ENCODE assay signal across 10 mouse cellular contexts in genomic region chr8:92772826-92773225, GRCm38 (mm10). TPM values are rescaled to one million over a fixed set of nuclear protein-coding genes. Genes with fewer than 3 reads are reported as not detected.
DNase-seq lines count a peak whose midpoint lies in the region; ATAC-seq and TF ChIP-seq lines count a peak whose summit lies in the region.
"Had no signal": no experiment of that assay in that cellular context is flagged by ENCODE, and none has a peak within 500 bp of the region (broad histone marks: within the 10 kb centered on the region; RNA-seq: fewer than 3 reads in every experiment).

No protein-coding gene starts in this region.

- H3K36me3 ChIP-seq in forebrain, embryonic 13.5 days (ENCODE audit: poor library complexity, severe bottlenecking): no peaks in the 10 kb centered on the region
- H3K36me3 ChIP-seq in forebrain, embryonic 11.5 days (ENCODE audit: control insufficient read depth, insufficient read depth, low read length): no peaks in the 10 kb centered on the region

- H3K27me3 ChIP-seq in forebrain, embryonic 13.5 days: peaks cover 16% of the 10 kb centered on the region
- no peaks in the 10 kb centered on the region for H3K27me3 ChIP-seq in forebrain, embryonic 11.5 days (ENCODE audit: control insufficient read depth, insufficient read depth, low read length)

- peak overlapping the region; percentile 28 for H3K4me2 ChIP-seq in forebrain, embryonic 13.5 days
- no peak overlapping the region for H3K4me2 ChIP-seq in forebrain, embryonic 11.5 days (ENCODE audit: low read depth, low read length, severe bottlenecking)

- DNase-seq in forebrain, embryonic 11.5 days (ENCODE audit: low spot score): no peak
- DNase-seq in layer of hippocampus, adult 2 months (ENCODE audit: low spot score in 2 of 2): no peak
- DNase-seq in layer of hippocampus, postnatal 10 days (ENCODE audit: low spot score in 2 of 2): no peak
- DNase-seq in brain, embryonic 14.5 days (ENCODE audit: low read depth): peak; percentile 83
- DNase-seq in mesoderm, embryonic 11.5 days (ENCODE audit: low read depth, low spot score): peak; percentile 24
- DNase-seq in frontal cortex, adult 2 months (ENCODE audit: extremely low spot score in 1 of 2, low spot score in 1 of 2): no peak
- DNase-seq: adrenal gland, adult 8-10 months; kidney, adult 18-20 months had no signal

- H3K4me1 ChIP-seq in forebrain, embryonic 13.5 days: peaks cover 10% of the 10 kb centered on the region; the same call in 1 of the 2 replicates
- 0 out of 2 replicates have a peak, but pooled peaks cover 4% of the 10 kb centered on the region for H3K4me1 ChIP-seq in forebrain, embryonic 11.5 days (replicated peaks; ENCODE audit: control insufficient read depth, insufficient read depth, low read length)

- H3K9ac ChIP-seq in forebrain, embryonic 13.5 days: no peak overlapping the region
- H3K9ac ChIP-seq in forebrain, embryonic 11.5 days (ENCODE audit: low read length): no peak overlapping the region

- peak; percentile 35 for TF ChIP-seq CTCF in layer of hippocampus, adult 2 months (conservative IDR thresholded peaks at IDR 0.05)
- no peak for TF ChIP-seq CTCF in brain, embryonic 14.5 days (IDR thresholded peaks at IDR 0.05; ENCODE audit: borderline replicate concordance, extremely low read depth, insufficient read depth, insufficient read length)

- WGBS in forebrain, embryonic 13.5 days: 56% methylated on average over 10 of the region's 10 CpGs
- WGBS in forebrain, embryonic 11.5 days: 72% methylated on average over 10 of the region's 10 CpGs

- no peak overlapping the region for H3K4me3 ChIP-seq in forebrain, embryonic 13.5 days
- H3K4me3 ChIP-seq in forebrain, embryonic 11.5 days (ENCODE audit: low read depth, low read length): no peak overlapping the region
- H3K4me3 ChIP-seq in layer of hippocampus, adult 2 months: no peak overlapping the region; the same call in 1 of the 2 replicates

- no peak overlapping the region for H3K27ac ChIP-seq in forebrain, embryonic 13.5 days
- no peak overlapping the region for H3K27ac ChIP-seq in forebrain, embryonic 11.5 days (ENCODE audit: low read depth, low read length)
- no peak overlapping the region for H3K27ac ChIP-seq in layer of hippocampus, adult 2 months

- no peaks in the 10 kb centered on the region for H3K9me3 ChIP-seq in forebrain, embryonic 13.5 days (replicated peaks)
- H3K9me3 ChIP-seq in forebrain, embryonic 11.5 days (ENCODE audit: control insufficient read depth, low read length): no peaks in the 10 kb centered on the region

- TF ChIP-seq POLR2A in brain, embryonic 14.5 days (IDR thresholded peaks at IDR 0.05; ENCODE audit: borderline replicate concordance, extremely low read depth, insufficient read depth, insufficient read length, poor library complexity, severe bottlenecking): no peak

- ATAC-seq in forebrain, embryonic 13.5 days: peak; percentile 50; the same call in 1 of the 2 replicates
- ATAC-seq in forebrain, embryonic 11.5 days (replicated peaks; ENCODE audit: low FRiP score): no peak
- no peak for ATAC-seq in frontal cortex, adult (ENCODE audit: low TSS enrichment)

RNA-seq across cellular contexts. Expression of gene Mmp2, which starts 54.3 kb away (rescaled TPM):
- 9.3 and 9.5 TPM in 2 replicates for polyA plus RNA-seq in forebrain, embryonic 13.5 days (2015; fragmentation: Nextera tagmentation; extraction: Ambion mirVana)
- 40.4 and 43.9 TPM in 2 replicates for polyA plus RNA-seq in forebrain, embryonic 11.5 days (2014; fragmentation: Nextera tagmentation; extraction: Ambion mirVana)
- total RNA-seq in layer of hippocampus, adult 2 months (2021): 1 to 10 TPM; 2.7 to 3.0 TPM
- 10 to 100 TPM in 1 of 2 experiments, 1 to 10 TPM in 1; 7.5 to 10.6 TPM for total RNA-seq in layer of hippocampus, postnatal 10 days (2021)
- 22.0 and 29.7 TPM in 2 replicates for polyA plus RNA-seq in brain, embryonic 14.5 days (2012; rRNA removed)
- 2.4 and 2.8 TPM in 2 replicates for polyA plus RNA-seq in frontal cortex, adult 2 months (2012; rRNA removed)

Comparison
In these comparisons a context has a peak if more than half of its experiments do, and no peak if none do; other contexts are left out.
1. DNase-seq: peak in brain, embryonic 14.5 days (single experiment) and mesoderm, embryonic 11.5 days (single experiment); none in forebrain, embryonic 11.5 days (single experiment), layer of hippocampus, adult 2 months (0 of 2), layer of hippocampus, postnatal 10 days (0 of 2) and frontal cortex, adult 2 months (0 of 2).